Mouse (Mus musculus): Measurements from ENCODE around the gene Chst11.

Chst11 gene

DNA sequence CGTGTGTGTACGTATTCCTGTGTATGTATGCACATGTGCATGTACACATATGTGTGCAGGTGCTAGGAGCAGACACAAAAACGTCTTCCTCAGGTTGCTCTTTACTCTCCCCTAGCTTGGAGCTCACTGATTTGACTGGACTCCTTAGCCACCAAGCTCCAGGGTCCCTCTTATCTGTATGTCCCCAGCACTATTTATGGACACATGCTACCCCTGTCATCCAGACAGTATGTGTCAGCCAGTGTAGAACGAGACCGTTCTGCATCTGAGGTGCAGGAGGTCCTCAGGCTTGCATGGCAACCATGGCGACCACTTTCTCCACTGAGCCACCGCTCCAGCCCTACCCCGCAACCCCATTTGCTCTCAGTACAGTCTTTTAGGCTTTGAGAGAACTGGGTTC lies 93.4 kb downstream of the Chst11 start:
- DNase-seq (ENCODE audit: inconsistent ontology term) = no peak

DNA sequence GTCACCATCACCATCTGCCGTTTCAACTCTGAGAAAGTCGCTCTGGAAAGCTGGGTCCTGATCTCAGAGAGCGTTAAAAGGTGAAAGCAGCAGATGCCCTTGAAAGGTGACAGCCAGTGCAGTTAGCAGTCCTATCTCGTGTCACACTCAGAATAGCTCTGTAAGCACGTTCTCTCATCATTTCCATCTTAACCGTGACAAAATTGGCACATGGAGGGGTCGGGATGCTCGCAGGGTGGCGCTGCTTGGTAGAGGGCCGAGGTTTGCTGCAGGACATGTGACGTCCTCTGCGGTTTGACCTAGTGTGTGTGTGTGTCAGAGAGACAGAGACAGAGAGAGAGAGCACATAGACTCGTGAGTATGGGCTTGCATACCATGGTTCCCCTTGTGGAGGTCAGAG lies 94.5 kb downstream of the Chst11 start:
- DNase-seq (ENCODE audit: inconsistent ontology term) = no peak

DNA sequence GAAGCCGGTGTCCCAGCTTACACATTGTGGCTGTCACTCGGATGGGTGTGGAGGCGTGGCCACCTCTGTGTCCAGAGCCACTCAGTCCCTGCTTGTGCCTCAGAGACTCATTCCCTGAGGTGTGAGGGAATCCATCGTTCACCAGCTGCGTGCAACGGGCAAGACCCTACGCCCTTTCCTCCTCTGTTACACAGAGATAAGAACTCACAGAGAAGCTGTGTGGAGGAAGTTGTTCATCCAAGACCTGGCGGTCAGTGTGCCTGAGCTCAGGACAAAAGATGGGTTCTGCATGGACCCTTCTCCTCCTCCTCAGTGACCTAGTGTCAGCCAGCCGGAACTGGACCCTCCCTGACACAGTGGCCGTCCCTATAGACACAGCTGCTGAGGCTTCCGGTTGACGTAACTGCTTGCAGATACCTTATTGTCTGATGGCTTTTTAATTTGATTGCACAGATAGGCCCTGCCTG lies 95.0 kb downstream of the Chst11 start:
- DNase-seq (ENCODE audit: inconsistent ontology term) = no peak

DNA sequence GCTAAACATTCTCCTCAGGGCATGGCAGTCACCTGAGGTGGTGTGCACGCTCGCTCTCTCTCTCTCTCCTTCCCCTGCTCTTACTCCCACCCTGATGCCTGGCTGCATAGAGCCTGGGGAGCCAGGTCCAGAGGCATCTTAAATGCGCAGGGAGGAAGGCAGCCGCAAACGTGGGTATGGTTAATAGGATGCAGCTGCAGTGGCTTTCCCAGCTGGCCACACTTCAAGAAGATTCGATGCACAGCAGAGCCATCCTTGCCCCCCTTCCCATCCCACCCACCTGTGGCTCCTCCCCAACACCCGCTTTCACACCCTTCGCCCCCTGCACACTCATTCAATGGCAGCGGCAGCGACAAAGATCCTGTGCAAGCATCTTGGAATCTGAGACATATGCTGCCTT lies 95.6 kb downstream of the Chst11 start:
- no peak for DNase-seq (ENCODE audit: inconsistent ontology term)

DNA sequence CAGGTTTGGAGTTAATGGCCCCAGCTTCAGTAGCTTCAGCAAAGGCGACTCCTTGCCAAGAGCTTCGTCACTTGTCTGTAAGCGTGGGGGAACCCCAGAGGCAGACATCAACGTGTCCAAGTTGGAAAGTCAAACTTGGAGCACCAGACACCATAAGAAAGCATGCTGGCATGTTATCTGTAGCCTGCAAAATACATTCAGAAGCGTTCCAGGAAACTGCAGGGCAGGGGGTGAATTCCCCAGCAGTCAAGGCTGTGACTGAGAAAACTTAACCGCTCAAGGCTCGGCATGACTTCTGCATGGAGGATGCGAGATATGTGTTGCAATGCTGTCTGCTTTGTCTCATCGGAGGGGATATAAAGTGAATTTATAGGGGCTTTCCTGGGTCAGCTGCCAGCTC lies 98.6 kb downstream of the Chst11 start:
- no peak for DNase-seq (ENCODE audit: inconsistent ontology term)

DNA sequence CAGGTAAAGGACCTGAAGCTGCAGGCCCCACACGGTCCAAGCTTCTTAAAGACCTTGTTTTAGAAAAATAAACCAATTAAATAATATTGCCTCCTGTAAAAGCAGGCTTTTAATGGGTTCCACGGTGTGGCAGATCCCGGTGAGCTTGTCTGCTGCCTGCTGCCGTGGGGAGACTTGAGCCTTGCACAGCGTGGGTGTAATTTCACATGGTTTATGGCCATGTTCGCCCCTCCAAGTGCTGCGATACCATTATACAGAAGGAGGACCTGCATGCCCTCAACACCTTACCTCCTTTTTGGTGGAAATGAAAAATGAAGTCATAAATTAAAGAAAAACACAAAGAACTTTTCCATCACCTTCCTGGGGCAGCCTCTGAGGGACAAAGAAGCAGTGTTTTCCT lies 103.0 kb downstream of the Chst11 start:
- DNase-seq (ENCODE audit: inconsistent ontology term) = no peak

DNA sequence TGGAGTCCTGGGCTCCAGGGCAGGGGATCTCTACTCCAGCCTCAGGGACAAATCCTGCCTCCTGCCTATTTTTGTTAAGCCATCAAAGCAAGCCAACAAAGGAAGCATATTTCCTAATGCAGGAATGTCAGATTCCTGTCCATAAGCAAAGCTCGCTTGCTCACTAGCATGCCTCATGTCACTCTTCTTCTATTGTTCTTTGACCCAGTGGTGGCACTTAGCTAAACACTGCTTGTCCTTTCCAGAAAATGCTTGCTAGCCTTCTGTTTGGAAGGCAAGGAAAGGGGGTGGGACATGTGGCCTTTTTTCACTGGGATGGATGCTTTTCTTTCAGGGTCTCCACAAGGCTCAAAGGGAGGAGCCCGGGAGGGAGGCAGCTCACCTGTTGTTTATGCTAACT lies 103.5 kb downstream of the Chst11 start:
- DNase-seq (ENCODE audit: inconsistent ontology term) = peak; percentile 37

DNA sequence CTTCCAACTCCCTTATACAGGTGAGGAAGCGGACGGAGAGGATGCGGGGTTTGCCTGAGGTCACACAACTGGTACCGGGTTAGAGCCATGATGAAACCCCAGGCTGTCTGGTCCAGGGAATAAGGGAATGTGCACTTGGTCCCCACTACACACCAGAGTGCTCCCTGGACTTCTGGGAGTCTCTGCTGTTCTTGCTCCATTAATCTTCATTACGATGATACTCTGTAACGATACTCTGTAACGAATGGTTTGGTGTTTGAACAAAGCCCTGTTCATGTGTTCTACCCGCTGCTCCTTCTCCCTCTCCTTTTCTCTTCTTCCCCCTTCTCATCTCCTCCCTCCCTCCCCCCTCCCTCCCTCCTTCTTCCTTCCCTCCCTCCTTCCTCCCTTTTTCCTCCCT lies 104.9 kb downstream of the Chst11 start:
- no peak for DNase-seq (ENCODE audit: inconsistent ontology term)

DNA sequence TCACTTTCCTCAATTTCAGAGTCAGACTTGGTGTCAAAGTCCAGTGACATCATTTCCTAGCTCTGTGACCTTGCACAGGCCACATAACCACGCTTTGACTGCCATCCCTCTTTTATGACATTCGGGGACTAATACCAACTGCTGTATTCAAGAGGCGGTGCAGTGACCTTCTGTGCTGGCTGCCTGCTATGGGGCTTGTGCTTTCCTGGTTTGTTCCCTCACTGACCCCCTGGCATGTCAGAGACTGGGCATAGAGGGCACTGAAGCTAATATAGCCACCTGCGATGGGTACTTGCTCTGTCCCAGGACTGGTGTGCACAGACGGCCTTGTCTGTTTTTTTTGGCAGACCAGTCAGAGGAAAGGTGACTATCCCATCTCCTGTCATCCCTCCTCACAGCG lies 108.4 kb downstream of the Chst11 start:
- no peak for DNase-seq (ENCODE audit: inconsistent ontology term)

DNA sequence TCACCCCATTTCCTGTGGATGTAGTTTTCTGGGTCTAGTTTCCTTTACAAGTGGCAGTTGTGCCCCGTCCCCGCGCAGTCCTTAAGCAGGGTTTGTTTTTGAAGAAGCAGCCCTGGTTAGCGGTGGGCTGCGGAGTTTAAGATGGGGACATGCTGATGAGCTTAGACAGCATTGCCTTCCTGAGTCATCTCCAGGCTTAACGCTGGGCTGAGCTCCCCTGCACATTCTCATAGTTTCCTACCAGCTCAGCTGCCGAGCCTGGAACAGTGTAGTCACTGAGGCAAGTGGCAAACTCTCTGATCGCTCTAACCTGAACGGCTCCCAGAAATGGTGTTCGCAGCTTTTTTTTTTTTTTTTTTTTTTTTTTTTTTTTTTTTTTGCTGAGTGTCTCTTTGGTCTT lies 109.0 kb downstream of the Chst11 start:
- DNase-seq (ENCODE audit: inconsistent ontology term) = peak; percentile 61

DNA sequence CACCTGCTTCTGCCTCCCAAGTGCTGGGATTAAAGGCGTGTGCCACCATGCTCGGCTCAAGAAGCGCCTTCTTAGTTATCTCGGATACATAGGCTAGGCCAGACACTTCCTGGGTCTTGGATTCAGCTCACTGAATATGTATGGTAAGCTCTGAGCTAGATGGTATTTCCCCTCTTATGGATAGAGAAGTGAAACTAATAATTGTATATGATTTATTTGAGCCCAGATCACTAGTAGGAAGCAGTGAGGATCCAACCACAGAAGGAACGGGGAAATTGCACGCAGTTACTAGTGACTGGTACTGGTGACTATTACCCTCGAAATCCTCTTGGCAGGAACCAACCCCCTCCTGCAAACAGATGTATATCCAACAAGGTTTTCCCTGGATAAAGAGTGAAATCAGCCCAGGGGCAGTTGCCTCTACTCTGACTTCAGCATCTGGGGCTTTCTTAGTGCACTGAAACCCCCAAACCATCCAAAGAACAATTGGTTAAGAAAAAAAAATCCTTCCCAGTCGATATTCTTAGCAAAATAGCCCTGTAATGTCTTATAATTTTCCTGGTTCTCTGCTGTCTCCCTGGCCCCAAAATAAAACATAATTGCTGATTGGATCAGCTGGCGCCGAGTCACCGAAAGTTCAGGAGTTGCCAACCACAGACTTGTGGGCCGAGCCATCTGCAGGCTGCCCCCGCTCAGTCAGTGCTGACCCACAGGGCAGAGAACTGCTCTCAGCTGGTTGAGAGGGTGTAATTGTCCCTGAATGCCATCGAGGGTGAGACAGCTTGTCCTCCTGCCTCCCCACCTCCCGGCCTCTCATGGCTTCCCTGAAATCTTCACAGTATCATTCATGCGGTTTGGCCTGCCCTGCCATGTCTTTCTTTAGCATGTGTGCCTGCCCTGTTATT lies 109.8 kb downstream of the Chst11 start:
- DNase-seq (ENCODE audit: inconsistent ontology term) = peak; percentile 89

GRCm38 (mm10) chr10:83096257-83096656 lies 111.0 kb downstream of the Chst11 start:
- no peak for DNase-seq (ENCODE audit: inconsistent ontology term)

DNA sequence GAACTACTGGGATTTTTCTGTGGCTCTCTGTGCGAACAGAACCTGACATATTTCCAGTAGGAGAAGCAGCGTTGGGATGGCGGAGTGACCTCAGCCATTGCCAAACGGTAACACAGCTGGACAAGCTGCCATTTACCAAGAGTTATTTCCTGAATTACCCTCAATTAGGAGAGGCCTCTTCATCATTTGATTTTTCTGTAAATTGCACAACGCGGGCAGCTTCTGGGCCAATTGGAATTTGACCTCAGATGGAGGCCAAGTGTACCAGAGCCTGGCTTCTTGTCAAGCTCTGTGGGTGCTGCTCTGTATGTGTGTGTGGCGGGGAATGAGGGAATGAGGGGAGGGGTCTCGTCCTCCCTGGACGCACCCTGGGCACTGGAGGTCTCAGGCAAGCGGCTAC lies 113.6 kb downstream of the Chst11 start:
- DNase-seq (ENCODE audit: inconsistent ontology term) = peak; percentile 69

DNA sequence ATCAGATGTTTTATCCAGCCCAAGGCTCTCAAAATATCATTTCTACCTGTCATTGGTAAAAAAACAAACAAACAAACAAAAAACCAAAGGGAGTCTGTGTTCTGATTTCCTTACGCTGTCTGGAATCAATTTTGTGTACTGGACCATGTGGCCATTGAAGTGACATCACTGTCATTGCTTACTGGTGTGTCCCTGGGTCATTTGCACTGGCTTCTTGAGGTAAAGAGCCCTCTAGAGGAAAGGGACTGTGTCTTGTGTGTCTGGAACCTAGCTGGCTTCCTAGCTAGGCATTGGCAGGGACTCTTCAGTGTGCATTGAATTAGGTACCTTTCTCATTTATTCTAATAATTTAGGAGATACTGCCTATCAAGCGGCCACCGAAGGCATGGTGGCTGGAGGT lies 114.4 kb downstream of the Chst11 start:
- DNase-seq (ENCODE audit: inconsistent ontology term) = no peak

- no peak for DNase-seq (ENCODE audit: inconsistent ontology term)
Measured at GRCm38 (mm10) chr10:83100890-83101289, 115.6 kb downstream of the Chst11 start.

- no peak for DNase-seq (ENCODE audit: inconsistent ontology term)
Measured at GRCm38 (mm10) chr10:83101421-83102207, 116.3 kb downstream of the Chst11 start.

GRCm38 (mm10) chr10:83102745-83103144 lies 117.4 kb downstream of the Chst11 start:
- DNase-seq (ENCODE audit: inconsistent ontology term) = no peak

- DNase-seq (ENCODE audit: inconsistent ontology term) = no peak
Measured at GRCm38 (mm10) chr10:83104221-83104620, 118.9 kb downstream of the Chst11 start.

DNA sequence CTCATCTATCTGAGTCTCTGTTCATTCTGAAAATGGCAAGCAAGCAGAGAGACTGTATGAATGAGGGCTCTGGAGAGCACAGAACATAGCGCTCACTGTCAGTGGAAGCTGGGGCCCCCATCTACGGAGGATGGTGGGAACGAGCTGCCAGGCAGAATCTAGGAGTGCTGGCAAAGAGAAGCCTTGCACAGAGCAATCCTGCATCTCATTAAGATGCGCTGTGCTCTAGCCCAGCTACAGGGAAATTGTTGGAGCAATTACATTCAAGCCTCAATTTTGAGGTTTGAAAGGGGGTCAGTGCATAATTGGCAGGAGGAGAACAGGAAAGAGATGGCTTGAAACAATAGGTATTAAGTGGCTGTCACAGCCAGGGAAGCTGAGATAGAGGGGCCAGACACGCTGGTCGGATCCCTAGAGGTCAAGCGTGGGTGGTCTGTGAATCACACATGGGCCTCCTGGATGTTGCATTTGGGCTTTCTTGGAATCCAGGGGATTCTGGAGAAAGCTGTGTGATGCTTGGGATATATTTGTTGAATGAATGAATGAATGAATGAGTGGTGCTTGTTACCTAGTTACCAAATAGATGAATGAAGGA lies 121.0 kb downstream of the Chst11 start:
- DNase-seq (ENCODE audit: inconsistent ontology term) = peak; percentile 61

DNA sequence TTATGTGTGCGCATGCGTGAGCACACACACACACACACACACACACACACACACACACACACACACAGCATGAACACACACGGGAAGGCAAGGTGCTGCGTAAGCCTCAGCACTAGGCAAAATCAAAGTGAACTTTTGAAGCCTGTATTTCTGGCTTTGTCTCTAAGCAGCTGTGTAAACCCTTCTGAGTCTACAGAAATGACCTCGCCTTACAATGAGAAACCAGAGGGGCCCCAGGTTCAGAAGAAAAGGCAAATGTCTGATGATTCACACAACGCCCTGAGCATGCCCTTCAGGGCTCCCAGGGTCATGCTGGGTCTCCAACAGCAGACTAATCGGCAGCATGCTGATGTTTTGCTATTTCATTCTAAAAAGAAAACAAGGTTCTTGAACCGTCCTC lies 122.1 kb downstream of the Chst11 start:
- no peak for DNase-seq (ENCODE audit: inconsistent ontology term)

DNA sequence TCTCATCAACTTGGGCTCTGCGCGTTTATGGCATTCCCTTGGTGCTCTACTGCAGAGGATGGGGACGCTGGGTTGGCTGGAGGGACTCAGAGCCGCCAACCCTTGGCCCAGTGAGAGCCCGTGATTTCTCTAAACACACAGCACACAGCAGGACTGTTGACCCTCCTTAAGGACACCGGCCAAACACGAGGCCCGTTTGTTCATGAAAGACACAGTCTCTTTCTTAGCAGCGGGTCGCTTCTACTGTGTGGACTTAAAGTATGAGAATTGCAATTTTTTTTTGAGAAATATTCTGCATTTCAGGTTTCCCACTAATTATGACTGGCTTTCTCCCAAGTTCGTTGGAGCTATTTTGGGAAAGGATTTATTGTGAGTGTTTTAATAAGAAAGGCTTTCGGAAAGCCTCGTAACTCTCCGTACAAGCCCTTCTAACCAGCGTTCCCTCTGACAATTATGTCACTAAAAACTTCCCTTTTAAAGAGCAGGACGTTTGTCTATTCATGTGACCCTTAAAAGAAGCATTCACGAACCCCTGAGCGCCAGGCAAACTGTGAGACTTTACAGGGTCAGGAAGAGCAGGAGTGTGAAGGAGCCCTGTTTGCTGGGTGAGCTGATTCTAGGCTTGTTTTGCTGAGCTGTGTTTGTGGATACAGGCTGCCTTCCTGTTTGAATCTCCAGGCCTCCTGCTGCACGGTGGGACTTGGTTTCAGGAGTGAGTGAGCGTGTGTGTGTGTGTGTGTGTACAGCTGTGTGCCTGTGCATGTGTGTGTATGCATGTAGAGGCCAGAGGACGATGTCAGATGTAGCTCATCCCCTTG lies 122.8 kb downstream of the Chst11 start:
- peak; percentile 73 for DNase-seq (ENCODE audit: inconsistent ontology term)

DNA sequence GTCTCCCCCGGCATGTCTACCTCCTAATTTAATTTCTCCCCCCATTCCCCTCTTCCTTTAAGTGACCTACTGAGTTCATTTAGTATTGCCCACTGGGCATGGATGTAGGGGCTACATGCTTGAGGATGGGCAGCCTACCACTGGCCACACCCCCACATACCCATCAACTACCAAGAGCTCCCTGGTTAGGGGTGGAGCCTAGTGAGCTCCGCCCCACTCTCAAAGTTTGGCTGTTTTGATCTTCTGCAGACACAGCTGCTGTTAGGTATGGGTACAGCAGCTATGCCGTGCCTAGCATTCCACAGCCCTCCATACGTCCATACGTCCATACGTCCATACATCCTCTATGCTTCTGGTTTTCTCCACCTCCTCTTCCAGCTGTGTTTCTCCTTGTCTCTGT lies 123.6 kb downstream of the Chst11 start:
- no peak for DNase-seq (ENCODE audit: inconsistent ontology term)
